Mouse (Mus musculus): ENCODE results near the gene Fam110c.

- TF ChIP-seq CTCF (IDR thresholded peaks at IDR 0.05; ENCODE audit: borderline replicate concordance, control insufficient read depth, extremely low read depth, insufficient read depth, low read length, poor library complexity) (no peak), POLR2A (IDR thresholded peaks at IDR 0.05; ENCODE audit: control insufficient read depth, extremely low read depth, insufficient read depth, low read length, poor library complexity) (no peak)
These were observed 4.4 kb downstream of the Fam110c start for GRCm38 (mm10) chr12:31078030-31078429.

Measured in thymus, adult 2 months (tissue).